Mouse (Mus musculus) lung, postnatal 0 days (tissue): Measurements from ENCODE around the gene Pask. TPM values are rescaled to one million over a fixed set of nuclear protein-coding genes. Genes with fewer than 3 reads are reported as not detected.

ENCODE experiments used
- ATAC-seq: fragments of 200-750 bp; cut with Nextera tagmentation; 2 replicates; pipeline ENCODE4 v1.8.0; 2017; ENCODE audit warnings: moderate library complexity
- DNase-seq: peaks from one replicate; pipeline ENCODE4 v3.0.0-alpha.2; 2016; ENCODE audit warnings: low spot score
- H3K27ac ChIP-seq: fragments of 300-500 bp; sonication (generic); 2 replicates; pipeline ENCODE4 v1.5.1; 2014; ENCODE audit warnings: antibody characterized with exemption, mild to moderate bottlenecking, low read length, mixed read lengths
- H3K27me3 ChIP-seq: fragments of 300-500 bp; sonication (generic); replicated peaks from 2 replicates; pipeline ENCODE4 v1.6.1; 2014; ENCODE audit warnings: low read length, mixed read lengths; ENCODE audit not compliant: insufficient read depth
- H3K36me3 ChIP-seq: fragments of 300-500 bp; sonication (generic); 2 replicates; pipeline ENCODE4 v1.6.1; 2014; ENCODE audit warnings: low read length, mixed read lengths; ENCODE audit not compliant: insufficient read depth
- H3K4me1 ChIP-seq: fragments of 300-500 bp; sonication (generic); 2 replicates; pipeline ENCODE4 v1.6.1; 2014; ENCODE audit warnings: antibody characterized with exemption, low read depth, low read length, mixed read lengths; ENCODE audit not compliant: insufficient read depth
- H3K4me2 ChIP-seq: fragments of 300-500 bp; sonication (generic); replicated peaks from 2 replicates; pipeline ENCODE4 v1.6.1; 2014; ENCODE audit warnings: low read depth, mild to moderate bottlenecking, low read length, moderate library complexity, mixed read lengths
- H3K4me3 ChIP-seq: fragments of 300-500 bp; sonication (generic); 2 replicates; pipeline ENCODE4 v1.5.1; 2014; ENCODE audit warnings: low read depth, low read length
- H3K9ac ChIP-seq: fragments of 300-500 bp; sonication (generic); replicated peaks from 2 replicates; pipeline ENCODE4 v1.6.1; 2014; ENCODE audit warnings: low read depth, mild to moderate bottlenecking
- H3K9me3 ChIP-seq: fragments of 300-500 bp; sonication (generic); 2 replicates; pipeline ENCODE4 v1.6.1; 2016; ENCODE audit warnings: low read length, mixed read lengths
- CTCF ChIP-seq: IDR thresholded peaks from 2 replicates; pipeline ENCODE4 v1.5.1; 2016; ENCODE audit warnings: antibody characterized with exemption, mild to moderate bottlenecking
- EP300 ChIP-seq: IDR thresholded peaks from 2 replicates; pipeline ENCODE4 v1.6.1; 2016; ENCODE audit warnings: antibody characterized with exemption, mild to moderate bottlenecking, control low read depth
- WGBS: fragments of 180-500 bp; shearing (Covaris S2); extraction: QIAGEN DNeasy Blood & Tissue Kit; methylation state at CpG from one replicate; pipeline ENCODE4 v1.1.7; 2014; 5-methylcytosine and 5-hydroxymethylcytosine counted together
- polyA plus RNA-seq: library from polyadenylated mRNA; unstranded; fragments of >200 nt; fragmentation: Nextera tagmentation; extraction: Ambion mirVana; gene quantifications from 2 replicates; pipeline ENCODE4 v1.2.1, GENCODE M21; 2015

The Pask gene
- polyA plus RNA-seq: 1.4 and 1.8 TPM in 2 replicates

- no peaks in the 10 kb centered on the region for H3K27me3 ChIP-seq
- peak; percentile 97 for DNase-seq
- peaks cover 7% of the 10 kb centered on the region; the same call in 1 of the 2 replicates for H3K4me1 ChIP-seq
- H3K9me3 ChIP-seq: no peaks in the 10 kb centered on the region
- peak within 1 kb of the TSS; percentile 75 for H3K9ac ChIP-seq
- no peaks in the 10 kb centered on the region for H3K36me3 ChIP-seq
- WGBS: under 1% methylated on average over 57 of the region's 63 CpGs
- H3K27ac ChIP-seq: peak within 1 kb of the TSS; percentile 61; the same call in 1 of the 2 replicates
- H3K4me3 ChIP-seq: peak within 1 kb of the TSS; percentile 91
- no peak for TF ChIP-seq CTCF
- no peak for TF ChIP-seq EP300
- ATAC-seq: peak; percentile 96
- peak within 1 kb of the TSS; percentile 84 for H3K4me2 ChIP-seq
These were observed at the start of gene Pask, which contains the start of gene Ppp1r7 for GRCm38 (mm10) chr1:93342648-93343503. Gene Pask (minus strand): TSS chr1:93343482. Gene Ppp1r7 (plus strand): TSS chr1:93342854.

DNA sequence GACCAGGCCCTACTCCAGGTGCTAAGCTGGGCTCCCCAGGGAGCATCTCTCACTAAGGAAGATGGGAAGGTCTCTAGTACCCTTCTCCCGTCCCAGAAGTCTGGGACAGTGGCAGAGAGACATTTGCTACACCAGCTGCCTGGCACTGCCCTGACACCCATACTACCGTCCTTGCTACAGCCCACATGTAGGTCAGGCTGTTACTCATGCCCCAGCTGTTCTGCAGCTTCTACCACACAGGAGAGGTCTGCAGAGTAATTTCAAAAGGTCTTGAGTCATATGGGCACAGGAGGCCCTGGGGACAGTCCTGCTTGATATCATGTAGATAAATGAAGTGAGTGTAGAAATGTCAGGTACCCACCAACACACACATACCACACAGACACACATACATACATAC lies 45.6 kb upstream of the Pask start:
- Histone ChIP-seq H3K27ac (no peak overlapping the region), H3K4me3 (no peak overlapping the region), H3K36me3 (no peaks in the 10 kb centered on the region), H3K4me2 (no peak overlapping the region), H3K4me1 (no peaks in the 10 kb centered on the region), H3K9ac (no peak overlapping the region), H3K9me3 (no peaks in the 10 kb centered on the region), H3K27me3 (no peaks in the 10 kb centered on the region)
- TF ChIP-seq EP300 (no peak), CTCF (no peak)
- DNase-seq (no peak), ATAC-seq (no peak)
- 71% methylated on average over 2 of the region's 2 CpGs for WGBS

GRCm38 (mm10) chr1:93387198-93387597 lies 43.9 kb upstream of the Pask start:
- no peak overlapping the region for H3K27ac ChIP-seq
- no peak overlapping the region for H3K4me3 ChIP-seq
- H3K4me2 ChIP-seq: no peak overlapping the region
- no peak for ATAC-seq
- H3K9me3 ChIP-seq: no peaks in the 10 kb centered on the region
- no peaks in the 10 kb centered on the region for H3K4me1 ChIP-seq
- no peak overlapping the region for H3K9ac ChIP-seq
- no peaks in the 10 kb centered on the region for H3K27me3 ChIP-seq
- TF ChIP-seq CTCF: no peak
- TF ChIP-seq EP300: no peak
- no peak for DNase-seq
- 60% methylated on average over 2 of the region's 2 CpGs for WGBS
- no peaks in the 10 kb centered on the region for H3K36me3 ChIP-seq

GRCm38 (mm10) chr1:93379117-93379516 lies 35.8 kb upstream of the Pask start:
- Histone ChIP-seq H3K9me3 (no peaks in the 10 kb centered on the region), H3K27me3 (no peaks in the 10 kb centered on the region), H3K4me3 (no peak overlapping the region), H3K4me1 (no peaks in the 10 kb centered on the region), H3K27ac (no peak overlapping the region), H3K4me2 (no peak overlapping the region), H3K9ac (no peak overlapping the region), H3K36me3 (no peaks in the 10 kb centered on the region)
- DNase-seq (no peak), ATAC-seq (no peak)
- WGBS: 79% methylated on average over 5 of the region's 5 CpGs
- TF ChIP-seq CTCF: no peak
- no peak for TF ChIP-seq EP300

- Histone ChIP-seq H3K27me3 (no peaks in the 10 kb centered on the region), H3K27ac (no peak overlapping the region), H3K4me3 (no peak overlapping the region), H3K9me3 (no peaks in the 10 kb centered on the region), H3K36me3 (no peaks in the 10 kb centered on the region), H3K4me2 (no peak overlapping the region), H3K4me1 (no peaks in the 10 kb centered on the region), H3K9ac (no peak overlapping the region)
- DNase-seq: no peak
- ATAC-seq: no peak
- WGBS: 46% methylated on average over 5 of the region's 5 CpGs
- TF ChIP-seq CTCF (no peak), EP300 (no peak)
These were observed 34.0 kb upstream of the Pask start for GRCm38 (mm10) chr1:93377307-93377706.

DNA sequence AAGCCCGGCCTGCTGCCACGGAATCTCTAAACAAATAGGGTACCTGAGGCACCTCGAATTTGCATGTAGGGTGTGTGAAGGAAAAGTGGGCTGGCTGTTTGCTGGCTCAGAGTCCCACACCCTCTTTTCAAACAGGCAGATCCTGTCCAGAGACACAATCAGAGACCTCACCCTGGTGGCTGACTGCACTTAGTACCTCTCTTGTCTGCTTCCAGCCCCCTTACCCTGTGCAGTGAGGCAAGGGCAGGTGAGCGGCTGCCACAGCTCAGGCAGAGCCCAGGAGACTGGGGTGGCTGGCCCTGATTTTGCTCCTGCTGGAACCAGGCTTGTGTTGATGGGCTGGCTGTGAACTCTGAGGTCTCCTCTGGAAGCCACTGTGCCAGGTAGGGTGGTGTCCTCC lies 30.4 kb upstream of the Pask start, which contains the start of gene Ano7:
Gene Ano7, plus strand, starts transcription at position 266 of the 400 bp plus-strand sequence.
- H3K9me3 ChIP-seq: no peaks in the 10 kb centered on the region
- no peak for DNase-seq
- no peaks in the 10 kb centered on the region for H3K27me3 ChIP-seq
- H3K4me3 ChIP-seq: no peak within 1 kb of the TSS
- no peak within 1 kb of the TSS for H3K27ac ChIP-seq
- H3K9ac ChIP-seq: no peak within 1 kb of the TSS
- TF ChIP-seq EP300 (no peak), CTCF (no peak)
- H3K4me2 ChIP-seq: no peak within 1 kb of the TSS
- ATAC-seq: no peak
- 69% methylated on average over 4 of the region's 4 CpGs for WGBS
- H3K36me3 ChIP-seq: no peaks in the 10 kb centered on the region
- no peaks in the 10 kb centered on the region for H3K4me1 ChIP-seq
